8 mouse cellular contexts compared by ENCODE assay signal in genomic region chr2:35108712-35109111, GRCm38 (mm10). TPM values are rescaled to one million over a fixed set of nuclear protein-coding genes. Genes with fewer than 3 reads are reported as not detected.
DNase-seq lines count a peak whose midpoint lies in the region; ATAC-seq lines count a peak whose summit lies in the region.

No protein-coding gene starts in this region.

- H3K4me3 ChIP-seq in brown adipose tissue, adult 24 weeks (ENCODE audit: insufficient read depth, low read depth, low read length): peak overlapping the region; percentile 94
- H3K4me3 ChIP-seq in forebrain, embryonic 12.5 days (replicated peaks): peak overlapping the region; percentile 59
- peak overlapping the region; percentile 78 for H3K4me3 ChIP-seq in hindbrain, embryonic 14.5 days (replicated peaks; ENCODE audit: low read length)

- H3K36me3 ChIP-seq in forebrain, embryonic 12.5 days (replicated peaks): peaks cover 4% of the 10 kb centered on the region; the same call in 1 of the 2 replicates
- H3K36me3 ChIP-seq in hindbrain, embryonic 14.5 days (replicated peaks; ENCODE audit: control insufficient read depth, insufficient read depth): no peaks in the 10 kb centered on the region

- no peaks in the 10 kb centered on the region for H3K9me3 ChIP-seq in forebrain, embryonic 12.5 days
- no peaks in the 10 kb centered on the region for H3K9me3 ChIP-seq in hindbrain, embryonic 14.5 days (ENCODE audit: control insufficient read depth, low read length)

- H3K27me3 ChIP-seq in forebrain, embryonic 12.5 days: no peaks in the 10 kb centered on the region
- no peaks in the 10 kb centered on the region for H3K27me3 ChIP-seq in hindbrain, embryonic 14.5 days (ENCODE audit: control insufficient read depth, insufficient read depth, low read length)

- peak overlapping the region; percentile 73; the same call in 1 of the 2 replicates for H3K9ac ChIP-seq in forebrain, embryonic 12.5 days
- peak overlapping the region; percentile 74 for H3K9ac ChIP-seq in hindbrain, embryonic 14.5 days

- no peaks in the 10 kb centered on the region for H3K4me1 ChIP-seq in brown adipose tissue, adult 24 weeks (ENCODE audit: control insufficient read depth, insufficient read depth, insufficient read length, low read length)
- peaks cover 7% of the 10 kb centered on the region; the same call in 1 of the 2 replicates for H3K4me1 ChIP-seq in forebrain, embryonic 12.5 days
- peaks cover 8% of the 10 kb centered on the region; the same call in 1 of the 2 replicates for H3K4me1 ChIP-seq in hindbrain, embryonic 14.5 days (replicated peaks; ENCODE audit: control insufficient read depth, insufficient read depth, low read length)

- 40% methylated on average over 3 of the region's 3 CpGs for WGBS in forebrain, embryonic 12.5 days
- 36% methylated on average over 3 of the region's 3 CpGs for WGBS in hindbrain, embryonic 14.5 days

- peak overlapping the region; percentile 67 for H3K4me2 ChIP-seq in forebrain, embryonic 12.5 days
- H3K4me2 ChIP-seq in hindbrain, embryonic 14.5 days (replicated peaks): peak overlapping the region; percentile 55

- peak overlapping the region; percentile 54 for H3K27ac ChIP-seq in brown adipose tissue, adult 24 weeks (replicated peaks; ENCODE audit: low read depth, low read length)
- H3K27ac ChIP-seq in forebrain, embryonic 12.5 days: peak overlapping the region; percentile 65
- H3K27ac ChIP-seq in hindbrain, embryonic 14.5 days: peak overlapping the region; percentile 85

- DNase-seq in cerebellum, adult 8-10 months: no peak
- peak; percentile 64 for DNase-seq in hindbrain, embryonic 14.5 days (ENCODE audit: low spot score)
- peak; percentile 24 to 48 for DNase-seq in left cerebral cortex, postnatal 10 days (ENCODE audit: extremely low spot score in 1 of 2, low spot score in 2 of 2)
- DNase-seq in right cerebral cortex, postnatal 25 days: peak; percentile 27

- intact Hi-C loops in left cerebral cortex, postnatal 10 days (cut with DNase I): loop anchor here (1.0 to 5.0 kb wide), 3 partner anchors 63 to 281 kb away; partner anchors contain the start of gene Fbxw2

- ATAC-seq in cerebellum, adult (ENCODE audit: insufficient number of reproducible peaks, low FRiP score, low TSS enrichment): peak; percentile 21; the same call in 1 of the 2 replicates
- ATAC-seq in forebrain, embryonic 12.5 days (ENCODE audit: low FRiP score): no peak; the same call in 1 of the 2 replicates
- ATAC-seq in hindbrain, embryonic 14.5 days (ENCODE audit: low FRiP score): peak; percentile 38
- ATAC-seq in megakaryocyte, adult 5-6 weeks (ENCODE audit: poor library complexity, severe bottlenecking): peak; percentile 41; the same call in 1 of the 2 replicates

RNA-seq across cellular contexts. Expression of gene Cntrl, which starts 0.6 kb away (rescaled TPM):
- polyA plus RNA-seq in brown adipose tissue, adult 24 weeks (2012; ENCODE audit: insufficient read depth, insufficient read length, missing spikeins): 3.3 and 4.4 TPM in 2 replicates
- polyA plus RNA-seq in forebrain, embryonic 12.5 days (2016; fragmentation: Nextera tagmentation; extraction: Ambion mirVana): 37.1 and 38.2 TPM in 2 replicates
- 8.4 and 10.5 TPM in 2 replicates for polyA plus RNA-seq in hindbrain, embryonic 14.5 days (2014; fragmentation: Nextera tagmentation; extraction: Ambion mirVana)
- 10 to 100 TPM in 1 of 2 experiments, 1 to 10 TPM in 1; 9.4 to 12.6 TPM for total RNA-seq in left cerebral cortex, postnatal 10 days (2021)
- total RNA-seq in megakaryocyte, adult 5-6 weeks (2015): 101 and 115 TPM in 2 replicates
- 131 and 137 TPM in 2 replicates for total RNA-seq in megakaryocyte, adult 5-6 weeks (2017)

RNA-seq across cellular contexts. Expression of gene AI182371, which starts 7.4 kb away (rescaled TPM):
- 0.91 TPM in 1 of 2 replicates, not detected in the other for polyA plus RNA-seq in brown adipose tissue, adult 24 weeks (2012; ENCODE audit: insufficient read depth, insufficient read length, missing spikeins)
- 0.22 and 0.98 TPM in 2 replicates for polyA plus RNA-seq in forebrain, embryonic 12.5 days (2016; fragmentation: Nextera tagmentation; extraction: Ambion mirVana)
- polyA plus RNA-seq in hindbrain, embryonic 14.5 days (2014; fragmentation: Nextera tagmentation; extraction: Ambion mirVana): 0.20 and 0.51 TPM in 2 replicates
- total RNA-seq in left cerebral cortex, postnatal 10 days (2021): not detected
- total RNA-seq in megakaryocyte, adult 5-6 weeks (2015): 1.3 and 1.4 TPM in 2 replicates
- total RNA-seq in megakaryocyte, adult 5-6 weeks (2017): 1.4 and 1.7 TPM in 2 replicates

RNA-seq across cellular contexts. Expression of gene Hc, which starts 47.5 kb away (rescaled TPM):
- polyA plus RNA-seq in brown adipose tissue, adult 24 weeks (2012; ENCODE audit: insufficient read depth, insufficient read length, missing spikeins): not detected in 2 replicates
- 0.45 and 1.2 TPM in 2 replicates for polyA plus RNA-seq in forebrain, embryonic 12.5 days (2016; fragmentation: Nextera tagmentation; extraction: Ambion mirVana)
- 0.44 and 0.46 TPM in 2 replicates for polyA plus RNA-seq in hindbrain, embryonic 14.5 days (2014; fragmentation: Nextera tagmentation; extraction: Ambion mirVana)
- total RNA-seq in left cerebral cortex, postnatal 10 days (2021): under 1 TPM; 0.45 to 0.65 TPM
- total RNA-seq in megakaryocyte, adult 5-6 weeks (2015): 2.1 TPM in 1 of 2 replicates, not detected in the other
- total RNA-seq in megakaryocyte, adult 5-6 weeks (2017): not detected in 2 replicates
